Mouse (Mus musculus): Measurements from ENCODE around the gene Olfr676. TPM values are rescaled to one million over a fixed set of nuclear protein-coding genes. Genes with fewer than 3 reads are reported as not detected.
"Not testable (repeated sequence)": the region's sequence is repeated elsewhere in the genome, so short reads cannot be mapped to it uniquely, and the experiment has no call there.

Gene Olfr676
- total and polyA plus RNA-seq, 3 experiments = not detected

DNA sequence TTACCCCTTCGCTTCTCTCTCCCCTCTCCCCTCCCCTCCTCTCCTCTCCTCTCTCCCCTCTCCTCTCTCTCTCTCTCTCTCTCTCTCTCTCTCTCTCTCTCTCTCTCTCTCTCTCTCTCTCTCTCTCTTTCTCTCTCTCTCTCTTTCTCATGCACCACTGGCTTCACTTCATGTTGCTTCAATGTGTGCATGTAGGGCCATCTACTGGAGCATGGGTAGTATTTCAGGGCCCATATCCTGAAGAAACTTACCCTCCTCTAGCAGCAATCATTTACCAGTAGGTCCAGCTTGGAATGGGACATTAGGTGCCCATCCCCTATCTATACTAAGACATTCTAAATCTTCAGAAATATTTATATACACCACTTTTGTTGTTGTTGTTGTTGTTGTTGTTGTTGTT, 10.0 kb upstream of the Olfr676 start:
- no peaks in the 10 kb centered on the region for H3K27me3 ChIP-seq (ENCODE audit: control insufficient read depth in 1 of 2, insufficient read depth in 2 of 2, low read length in 2 of 2)
- H3K36me3 ChIP-seq (ENCODE audit: control insufficient read depth in 1 of 2, insufficient read depth in 2 of 2, low read length in 2 of 2) = no peaks in the 10 kb centered on the region
- H3K9ac ChIP-seq (ENCODE audit: control insufficient read depth, low read depth, low read length, poor library complexity, severe bottlenecking) = no peak overlapping the region
- H3K4me1 ChIP-seq (ENCODE audit: control insufficient read depth in 1 of 2, insufficient read depth in 2 of 2, low read length in 2 of 2) = no peaks in the 10 kb centered on the region
- H3K79me2 ChIP-seq (ENCODE audit: control insufficient read depth, insufficient read depth, low read length, poor library complexity) = no peaks in the 10 kb centered on the region
- DNase-seq (ENCODE audit: low read depth, low spot score) = no peak
- H3K4me3 ChIP-seq (ENCODE audit: control insufficient read depth in 1 of 2, insufficient read depth in 1 of 2, low read depth in 2 of 2, low read length in 2 of 2) = no peak overlapping the region
- H3K9me3 ChIP-seq (replicated peaks; ENCODE audit: insufficient read depth, low read length) = no peaks in the 10 kb centered on the region
- H3K27ac ChIP-seq (ENCODE audit: control insufficient read depth, low read depth, low read length) = no peak overlapping the region
- TF ChIP-seq POLR2A (IDR thresholded peaks at IDR 0.05; ENCODE audit: control insufficient read depth in 1 of 2, insufficient read depth in 1 of 2, low read depth in 1 of 2, low read length in 2 of 2, poor library complexity in 1 of 2) = no peak
- TF ChIP-seq TCF12 (IDR thresholded peaks at IDR 0.05; ENCODE audit: low read depth, low read length) = no peak
- no peak for TF ChIP-seq USF1 (IDR thresholded peaks at IDR 0.05; ENCODE audit: low read depth, low read length)
- TF ChIP-seq RAD21 (IDR thresholded peaks at IDR 0.05; ENCODE audit: low read depth, low read length) = no peak
- no peak for TF ChIP-seq KAT2A (conservative IDR thresholded peaks at IDR 0.05; ENCODE audit: low read depth, low read length)
- no peak for TF ChIP-seq ETS1 (IDR thresholded peaks at IDR 0.05; ENCODE audit: low read depth, low read length)

- DNase-seq (ENCODE audit: low read depth, low spot score) = no peak
- TF ChIP-seq MEF2A (IDR thresholded peaks at IDR 0.05; ENCODE audit: extremely low read depth, insufficient replicate concordance, low read depth, low read length, poor library complexity, severe bottlenecking) (no peak), NELFE (IDR thresholded peaks at IDR 0.05; ENCODE audit: low read depth, low read length) (no peak), TAL1 (IDR thresholded peaks at IDR 0.05; ENCODE audit: low read length) (no peak), MXI1 (IDR thresholded peaks at IDR 0.05; ENCODE audit: low read depth, low read length) (no peak), RCOR1 (IDR thresholded peaks at IDR 0.05; ENCODE audit: low read depth, low read length) (no peak), BHLHE40 (IDR thresholded peaks at IDR 0.05; ENCODE audit: borderline replicate concordance, low read depth, low read length) (no peak), POLR2AphosphoS2 (IDR thresholded peaks at IDR 0.05; ENCODE audit: low read length) (no peak), ZMIZ1 (IDR thresholded peaks at IDR 0.05; ENCODE audit: low read depth, low read length) (no peak), ETS1 (IDR thresholded peaks at IDR 0.05; ENCODE audit: low read depth, low read length) (no peak), MAX (IDR thresholded peaks at IDR 0.05; ENCODE audit: low read length) (no peak), MAZ (IDR thresholded peaks at IDR 0.05; ENCODE audit: low read depth, low read length) (no peak), ZKSCAN1 (IDR thresholded peaks at IDR 0.05; ENCODE audit: low read depth, low read length) (no peak), RAD21 (IDR thresholded peaks at IDR 0.05; ENCODE audit: low read depth, low read length) (no peak), TBP (IDR thresholded peaks at IDR 0.05; ENCODE audit: low read depth, low read length) (no peak), POLR2AphosphoS5 (IDR thresholded peaks at IDR 0.05; ENCODE audit: borderline replicate concordance, low read depth, low read length) (no peak), UBTF (IDR thresholded peaks at IDR 0.05; ENCODE audit: borderline replicate concordance, insufficient read depth, low read depth, low read length) (no peak), ZNF384 (IDR thresholded peaks at IDR 0.05; ENCODE audit: low read depth, low read length) (no peak)
- Histone ChIP-seq H3K4me3 (ENCODE audit: control insufficient read depth in 1 of 2, insufficient read depth in 1 of 2, low read depth in 2 of 2, low read length in 2 of 2) (no peak within 1 kb of the TSS), H3K27ac (ENCODE audit: control insufficient read depth, low read depth, low read length) (no peak within 1 kb of the TSS), H3K9ac (ENCODE audit: control insufficient read depth, low read depth, low read length, poor library complexity, severe bottlenecking) (no peak within 1 kb of the TSS), H3K9me3 (replicated peaks; ENCODE audit: insufficient read depth, low read length) (no peaks in the 10 kb centered on the region), H3K79me2 (ENCODE audit: control insufficient read depth, insufficient read depth, low read length, poor library complexity) (no peaks in the 10 kb centered on the region), H3K27me3 (ENCODE audit: control insufficient read depth in 1 of 2, insufficient read depth in 2 of 2, low read length in 2 of 2) (no peaks in the 10 kb centered on the region), H3K4me1 (ENCODE audit: control insufficient read depth in 1 of 2, insufficient read depth in 2 of 2, low read length in 2 of 2) (no peaks in the 10 kb centered on the region), H3K36me3 (ENCODE audit: control insufficient read depth in 1 of 2, insufficient read depth in 2 of 2, low read length in 2 of 2) (no peaks in the 10 kb centered on the region)
These were observed 4.1 kb upstream of the Olfr676 start, which contains the start of gene Olfr675 for GRCm38 (mm10) chr7:105028360-105028759. Gene Olfr675 (minus strand): TSS chr7:105028460.

DNA sequence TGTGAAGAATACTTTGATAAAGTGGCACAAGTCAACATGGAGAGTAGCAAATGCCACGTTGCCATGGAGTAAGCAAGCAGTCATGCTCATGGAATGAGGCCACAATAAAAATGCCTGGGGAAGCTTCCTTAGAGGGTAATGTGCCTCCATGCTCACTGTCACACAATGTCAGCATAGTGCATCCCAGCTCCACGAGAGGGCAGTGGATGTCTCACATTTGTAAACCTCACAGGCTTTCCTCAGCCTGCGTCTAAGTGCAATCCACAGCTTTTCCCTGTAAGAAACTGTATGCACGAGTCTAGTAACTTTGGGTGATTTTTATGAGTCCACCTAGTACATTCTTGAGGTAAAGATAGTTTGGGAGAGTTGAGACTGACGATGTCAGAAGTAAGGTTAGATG, 1.3 kb downstream of the Olfr676 start:
- not testable (repeated sequence) for H3K27me3 ChIP-seq (ENCODE audit: control insufficient read depth in 1 of 2, insufficient read depth in 2 of 2, low read length in 2 of 2); H3K4me3 ChIP-seq (ENCODE audit: control insufficient read depth in 1 of 2, insufficient read depth in 1 of 2, low read depth in 2 of 2, low read length in 2 of 2); H3K36me3 ChIP-seq (ENCODE audit: control insufficient read depth in 1 of 2, insufficient read depth in 2 of 2, low read length in 2 of 2); H3K9ac ChIP-seq (ENCODE audit: control insufficient read depth, low read depth, low read length, poor library complexity, severe bottlenecking); DNase-seq (ENCODE audit: low read depth, low spot score); H3K79me2 ChIP-seq (ENCODE audit: control insufficient read depth, insufficient read depth, low read length, poor library complexity); H3K27ac ChIP-seq (ENCODE audit: control insufficient read depth, low read depth, low read length); H3K9me3 ChIP-seq (replicated peaks; ENCODE audit: insufficient read depth, low read length); H3K4me1 ChIP-seq (ENCODE audit: control insufficient read depth in 1 of 2, insufficient read depth in 2 of 2, low read length in 2 of 2)

All from MEL (cell line).